Mouse (Mus musculus) mammary gland, adult 2 months (tissue): ENCODE measurements around the gene Ankrd11. TPM values are rescaled to one million over a fixed set of nuclear protein-coding genes. Genes with fewer than 3 reads are reported as not detected.

ENCODE experiments used
- polyA plus RNA-seq: library from polyadenylated mRNA; depleted of rRNA; stranded (reverse); fragments of >200 nt; gene quantifications from 2 replicates; pipeline ENCODE4 v1.2.3, GENCODE M21; 2012; ENCODE audit warnings: low replicate concordance; rRNA removed

Ankrd11 gene
- 49.8 and 63.0 TPM in 2 replicates for polyA plus RNA-seq

GRCm38 (mm10) chr8:123042158-123042973, at the start of gene Ankrd11:
Gene Ankrd11 (minus strand): TSS chr8:123042277.

GRCm38 (mm10) chr8:123062721-123063120, 20.6 kb upstream of the Ankrd11 start, which contains the start of gene Spg7:
Gene Spg7 (plus strand): TSS chr8:123062942.

GRCm38 (mm10) chr8:122847829-122848561, 194.1 kb downstream of the Ankrd11 start, which contains the start of gene Cdh15:
Gene Cdh15 (plus strand): TSS chr8:122847966.

Other genes starting within 250 kb of the Ankrd11 start
- 2.4 TPM in 1 of 2 replicates, not detected in the other for gene Cdh15, start 194.3 kb downstream of the Ankrd11 start, polyA plus RNA-seq
- gene Spg7, start 20.7 kb upstream of the Ankrd11 start, polyA plus RNA-seq, result 92.9 and 140 TPM in 2 replicates
- gene Rpl13, start 60.1 kb upstream of the Ankrd11 start, polyA plus RNA-seq, result 1,523 and 4,714 TPM in 2 replicates
- gene Cpne7, start 75.1 kb upstream of the Ankrd11 start, polyA plus RNA-seq, result 2.7 and 3.4 TPM in 2 replicates
- 13.0 and 32.0 TPM in 2 replicates for gene Sult5a1, start 116.0 kb upstream of the Ankrd11 start, polyA plus RNA-seq
- gene Dpep1, start 144.0 kb upstream of the Ankrd11 start, polyA plus RNA-seq, result 153 and 226 TPM in 2 replicates
- 101 and 105 TPM in 2 replicates for gene Chmp1a, start 170.5 kb upstream of the Ankrd11 start, polyA plus RNA-seq
- gene Spata33, start 170.6 kb upstream of the Ankrd11 start, polyA plus RNA-seq, result 0.73 and 1.2 TPM in 2 replicates
- gene Cdk10, start 182.6 kb upstream of the Ankrd11 start, polyA plus RNA-seq, result 59.7 and 68.5 TPM in 2 replicates
- 9.0 and 19.4 TPM in 2 replicates for gene Spata2l, start 194.0 kb upstream of the Ankrd11 start, polyA plus RNA-seq
- gene Zfp276, start 211.9 kb upstream of the Ankrd11 start, polyA plus RNA-seq, result 29.7 and 44.2 TPM in 2 replicates
- gene Vps9d1, start 212.1 kb upstream of the Ankrd11 start, polyA plus RNA-seq, result 84.1 and 191 TPM in 2 replicates